Mouse (Mus musculus): ENCODE measurements at regions not wholly inside any gene's neighbourhood (a gene's known extent, or its start where the extent isn't known, plus 50 kb on each side); places are given as distances from the start of the nearest gene placed in this dataset.

DNA sequence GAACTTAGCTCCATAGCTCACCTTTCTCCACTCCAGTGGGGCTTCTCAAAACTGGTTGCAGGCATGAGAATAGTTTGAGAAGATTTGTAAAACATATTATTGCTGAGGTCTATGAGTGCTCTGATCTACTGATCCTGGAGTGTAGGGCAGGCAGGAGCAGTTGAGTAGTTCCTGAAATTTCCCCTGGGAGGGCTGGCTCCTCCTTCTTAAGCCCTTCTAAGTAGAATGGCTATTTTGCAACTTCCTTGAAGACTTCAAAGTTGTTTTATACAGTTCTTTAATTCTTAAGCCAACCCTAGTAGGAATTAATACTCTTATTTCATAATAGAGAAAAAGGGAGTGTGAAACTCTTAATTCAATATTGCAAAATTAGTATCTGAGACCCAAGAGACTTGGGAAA, 133.3 kb downstream of the Ptger3 start:
- DNase-seq, result no peak

- DNase-seq, result no peak
Observed at GRCm38 (mm10) chr3:157698529-157698928, 131.8 kb downstream of the Ptger3 start.

DNA sequence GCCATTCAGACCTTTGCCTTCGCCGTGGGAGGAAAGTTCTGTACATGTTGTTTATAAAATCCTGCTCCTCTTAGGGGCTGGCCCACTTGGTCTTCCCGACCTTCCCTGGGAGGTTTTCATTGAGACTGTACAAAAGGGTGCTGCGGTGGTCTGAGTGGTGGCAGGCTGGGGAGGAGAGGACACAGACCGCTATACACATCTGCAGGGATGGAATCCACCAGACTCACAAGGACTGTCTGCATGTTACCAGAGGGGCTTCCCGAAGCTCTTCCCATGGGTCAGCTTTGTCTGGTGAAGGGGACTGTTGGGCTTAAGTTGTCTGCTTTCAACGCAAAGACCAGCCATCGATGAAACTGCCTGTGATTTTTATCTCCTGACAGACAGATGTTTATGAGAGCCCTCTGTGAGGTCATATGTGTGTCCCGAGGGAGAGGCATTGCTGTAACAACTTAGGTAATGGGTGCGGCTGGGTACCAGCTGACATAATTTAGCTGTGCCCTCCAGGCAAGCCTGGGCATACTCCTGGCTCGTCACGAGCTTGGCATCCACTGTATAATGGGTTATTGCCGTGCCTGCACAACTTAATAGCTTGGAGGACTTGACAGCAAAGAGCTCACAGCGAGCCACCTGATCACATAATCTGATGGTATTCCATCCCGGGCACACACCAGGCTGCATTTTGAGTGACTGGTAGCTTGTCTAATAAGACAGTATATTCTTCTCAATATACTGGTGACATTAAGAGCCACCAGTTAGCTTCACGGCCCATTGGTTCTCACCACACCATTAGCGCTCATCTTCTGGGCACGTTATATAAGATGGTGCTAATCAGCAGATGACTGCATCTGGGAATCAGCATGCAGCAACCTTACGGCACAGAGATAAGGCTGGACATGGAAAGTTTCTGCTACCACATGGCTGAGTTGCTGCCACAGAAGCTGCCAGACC, 128.7 kb downstream of the Ptger3 start:
- DNase-seq, result no peak

Measured in right cerebral cortex, postnatal 4 days (tissue).